Mouse (Mus musculus): ENCODE measurements around the gene S1pr2.
"Not testable (repeated sequence)": the region's sequence is repeated elsewhere in the genome, so short reads cannot be mapped to it uniquely, and the experiment has no call there.

The S1pr2 gene

GRCm38 (mm10) chr9:21002270-21002626, 25.7 kb upstream of the S1pr2 start:
- in situ Hi-C loops (cut with MboI), result loop anchor here (10.0 to 25.0 kb wide), 2 partner anchors 107 to 135 kb away; partner anchors contain the start of genes Cdc37, Eif3g and Tyk2

- in situ Hi-C loops (cut with MboI), result loop anchor here (10.0 to 25.0 kb wide), 2 partner anchors 107 to 136 kb away; partner anchors contain the start of genes Cdc37, Eif3g and Tyk2
These were observed 25.1 kb upstream of the S1pr2 start for GRCm38 (mm10) chr9:21001651-21002200.

GRCm38 (mm10) chr9:21000811-21001210, 24.2 kb upstream of the S1pr2 start:
- in situ Hi-C loops (cut with MboI), result loop anchor here (10.0 to 25.0 kb wide), 2 partner anchors 106 to 136 kb away; partner anchors contain the start of genes Cdc37, Eif3g and Tyk2

- in situ Hi-C loops (cut with MboI), result not testable (repeated sequence)
These were observed 21.8 kb upstream of the S1pr2 start for GRCm38 (mm10) chr9:20998337-20998736.

GRCm38 (mm10) chr9:20997065-20997464, 20.5 kb upstream of the S1pr2 start:
- in situ Hi-C loops (cut with MboI), result no loop called here

GRCm38 (mm10) chr9:20995069-20995468, 18.5 kb upstream of the S1pr2 start:
- in situ Hi-C loops (cut with MboI), result no loop called here

- in situ Hi-C loops (cut with MboI), result no loop called here
These were observed 16.8 kb upstream of the S1pr2 start for GRCm38 (mm10) chr9:20993165-20993898.

- in situ Hi-C loops (cut with MboI), result no loop called here
These were observed 15.0 kb upstream of the S1pr2 start for GRCm38 (mm10) chr9:20991587-20991986.

- in situ Hi-C loops (cut with MboI), result no loop called here
These were observed 14.3 kb upstream of the S1pr2 start for GRCm38 (mm10) chr9:20990861-20991260.

GRCm38 (mm10) chr9:20987953-20988352, 11.4 kb upstream of the S1pr2 start:
- in situ Hi-C loops (cut with MboI), result no loop called here

- in situ Hi-C loops (cut with MboI), result no loop called here
These were observed 10.5 kb upstream of the S1pr2 start for GRCm38 (mm10) chr9:20986952-20987686.

- in situ Hi-C loops (cut with MboI), result no loop called here
These were observed 6.6 kb upstream of the S1pr2 start for GRCm38 (mm10) chr9:20983169-20983568.

GRCm38 (mm10) chr9:20982171-20982570, 5.6 kb upstream of the S1pr2 start:
- in situ Hi-C loops (cut with MboI), result no loop called here

- in situ Hi-C loops (cut with MboI), result no loop called here
These were observed 3.2 kb upstream of the S1pr2 start for GRCm38 (mm10) chr9:20979769-20980168.

GRCm38 (mm10) chr9:20979181-20979580, 2.6 kb upstream of the S1pr2 start:
- in situ Hi-C loops (cut with MboI), result no loop called here

- in situ Hi-C loops (cut with MboI), result no loop called here
These were observed 2.0 kb upstream of the S1pr2 start for GRCm38 (mm10) chr9:20978409-20979095.

- in situ Hi-C loops (cut with MboI), result no loop called here
These were observed 544 bp upstream of the S1pr2 start for GRCm38 (mm10) chr9:20976961-20977689.

GRCm38 (mm10) chr9:20975431-20976215, 958 bp downstream of the S1pr2 start:
- in situ Hi-C loops (cut with MboI), result no loop called here

- in situ Hi-C loops (cut with MboI), result no loop called here
These were observed 2.9 kb downstream of the S1pr2 start for GRCm38 (mm10) chr9:20973682-20974075.

- in situ Hi-C loops (cut with MboI), result no loop called here
These were observed 3.4 kb downstream of the S1pr2 start for GRCm38 (mm10) chr9:20973001-20973681.
